In genomic region chr5:120214511-120214910, GRCm38 (mm10) we compare ENCODE assay signal across 16 mouse cellular contexts.
DNase-seq lines count a peak whose midpoint lies in the region.
"Had no signal": no experiment of that assay in that cellular context is flagged by ENCODE, and none has a peak within 500 bp of the region (broad histone marks: within the 10 kb centered on the region; RNA-seq: fewer than 3 reads in every experiment).

No protein-coding gene starts in this region.

- intact Hi-C loops in heart, postnatal 25 days (cut with DNase I), result no loop called here

- DNase-seq in R1 (ENCODE audit: low read depth, low spot score) (peak; percentile 55), ZHBTc4 (ENCODE audit: low read depth, low spot score) (peak; percentile 64)
- DNase-seq in heart, postnatal 25 days (ENCODE audit: low spot score), result no peak
- no peak for DNase-seq in right cerebral cortex, postnatal 36 days (ENCODE audit: low spot score in 2 of 2)
- DNase-seq: adrenal gland, adult 2 months; adrenal gland, adult 8-10 months; adrenal gland, postnatal 10 days; adrenal gland, postnatal 14 days; adrenal gland, postnatal 25 days; adrenal gland, postnatal 36 days; B cell, adult 2 months; cerebellum, adult 11 months; cerebellum, adult 11-12 months; cerebellum, adult 18-20 months; cerebellum, adult 2 months; cerebellum, adult 8-10 months had no signal

Comparison
In these comparisons a context has a peak if more than half of its experiments do, and no peak if none do; other contexts are left out.
1. DNase-seq: peak in R1 (single experiment) and ZHBTc4 (single experiment); none in heart, postnatal 25 days (single experiment) and right cerebral cortex, postnatal 36 days (0 of 2).